Mouse (Mus musculus) liver, adult 2 months (tissue): Measurements from ENCODE around the gene Gm9046.
"Not testable (repeated sequence)": the region's sequence is repeated elsewhere in the genome, so short reads cannot be mapped to it uniquely, and the experiment has no call there.

ENCODE experiments used
- CTCF ChIP-seq: fragments of 200-500 bp; IDR thresholded peaks from 2 replicates; pipeline ENCODE4 v1.5.1; 2011; ENCODE audit warnings: low read depth, low read length, control low read depth
- POLR2A ChIP-seq: fragments of 200-500 bp; IDR thresholded peaks from 2 replicates; pipeline ENCODE4 v1.6.1; 2011; ENCODE audit warnings: low read length, control low read depth; ENCODE audit not compliant: insufficient read depth; ENCODE audit errors: extremely low read depth

- not testable (repeated sequence) for TF ChIP-seq CTCF, POLR2A
Measured at GRCm38 (mm10) chr10:118343155-118343554, at the start of gene Gm9046.
